Mouse (Mus musculus): ENCODE results near the gene Gm10681. TPM values are rescaled to one million over a fixed set of nuclear protein-coding genes. Genes with fewer than 3 reads are reported as not detected.
"Not testable (repeated sequence)": the region's sequence is repeated elsewhere in the genome, so short reads cannot be mapped to it uniquely, and the experiment has no call there.

The Gm10681 gene
- polyA plus RNA-seq, 1 experiment from 2014 or later = 0.08 TPM

DNA sequence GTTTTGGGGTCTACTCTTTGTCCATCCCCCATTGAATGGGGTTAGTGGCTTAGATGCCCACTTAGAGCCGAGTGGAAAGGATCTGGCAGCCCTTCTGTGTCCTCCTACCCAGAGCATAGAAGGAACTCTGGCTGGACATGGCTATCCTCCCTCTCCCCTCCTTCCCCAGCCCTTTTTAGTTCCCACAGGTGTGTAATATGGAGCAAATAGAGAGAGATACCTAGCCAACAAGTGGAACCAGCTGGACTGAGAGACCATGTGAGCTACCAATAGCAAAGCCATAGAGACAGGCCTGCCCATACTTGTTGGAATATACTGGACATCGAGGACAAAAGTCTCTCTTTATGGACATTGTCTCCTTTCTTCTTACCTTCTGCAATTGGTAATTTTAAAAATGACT, 20.9 kb downstream of the Gm10681 start:
- H3K4me3 ChIP-seq; H3K9me3 ChIP-seq (replicated peaks); H3K27me3 ChIP-seq (replicated peaks); H3K27ac ChIP-seq; H3K4me2 ChIP-seq; H3K9ac ChIP-seq; H3K4me1 ChIP-seq; H3K36me3 ChIP-seq: not testable (repeated sequence)
- WGBS (ENCODE audit: insufficient replicate concordance) = 57% methylated on average over 2 of the region's 2 CpGs
- 0 out of 2 replicates have a peak, but pooled peaks have one; percentile 32 for ATAC-seq

DNA sequence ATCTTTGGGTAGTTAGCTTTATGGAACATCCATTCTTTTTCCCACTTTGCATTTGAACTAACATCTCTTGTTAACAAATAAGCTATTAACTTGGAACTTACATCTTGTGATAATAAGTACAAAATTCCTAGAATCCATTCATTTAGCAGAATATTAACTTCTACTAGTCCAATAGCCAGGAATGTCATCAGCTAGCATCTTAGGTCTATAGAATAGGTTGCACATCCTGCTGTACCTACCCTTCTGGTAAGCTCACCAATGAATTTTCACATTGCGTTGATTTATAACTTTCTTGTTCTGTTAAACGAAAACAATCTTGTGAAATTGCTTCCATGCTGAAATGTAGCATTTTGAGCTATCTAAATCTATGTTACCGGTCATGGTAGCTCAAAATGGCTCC, 23.7 kb downstream of the Gm10681 start:
- not testable (repeated sequence) for H3K4me3 ChIP-seq
- no CpG with 5 or more reads among the region's 3 CpGs for WGBS (ENCODE audit: insufficient replicate concordance)

DNA sequence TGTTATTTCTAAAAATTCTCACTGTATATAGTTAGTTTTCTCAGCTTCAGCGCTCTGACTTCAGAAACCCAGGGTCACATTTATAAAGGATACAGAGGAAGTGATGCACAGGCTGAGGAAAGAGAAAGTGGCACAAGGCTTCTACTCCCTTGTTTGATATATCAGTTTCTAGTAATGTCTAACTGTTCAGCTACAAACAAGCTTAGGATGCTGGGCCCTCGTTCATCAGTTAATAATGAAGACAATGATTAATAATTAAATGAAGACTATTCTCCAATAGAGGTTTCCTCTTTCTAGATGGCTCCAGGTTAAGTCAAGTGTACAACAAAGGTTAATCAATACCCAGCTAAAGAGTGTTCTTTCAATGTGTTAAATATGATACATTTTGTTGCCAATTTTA, 24.8 kb downstream of the Gm10681 start:
- not testable (repeated sequence) for H3K27me3 ChIP-seq (replicated peaks); H3K4me1 ChIP-seq; H3K4me2 ChIP-seq; H3K9ac ChIP-seq; H3K4me3 ChIP-seq; ATAC-seq; H3K36me3 ChIP-seq; H3K9me3 ChIP-seq (replicated peaks); H3K27ac ChIP-seq
- WGBS (ENCODE audit: insufficient replicate concordance) = no CpG with 5 or more reads among the region's 2 CpGs

More for the DNA sequence above, 23.7 kb downstream of the Gm10681 start:
- not testable (repeated sequence) for H3K27me3 ChIP-seq (replicated peaks); H3K9ac ChIP-seq; H3K9me3 ChIP-seq (replicated peaks); ATAC-seq; H3K4me1 ChIP-seq; H3K27ac ChIP-seq; H3K4me2 ChIP-seq; H3K36me3 ChIP-seq

DNA sequence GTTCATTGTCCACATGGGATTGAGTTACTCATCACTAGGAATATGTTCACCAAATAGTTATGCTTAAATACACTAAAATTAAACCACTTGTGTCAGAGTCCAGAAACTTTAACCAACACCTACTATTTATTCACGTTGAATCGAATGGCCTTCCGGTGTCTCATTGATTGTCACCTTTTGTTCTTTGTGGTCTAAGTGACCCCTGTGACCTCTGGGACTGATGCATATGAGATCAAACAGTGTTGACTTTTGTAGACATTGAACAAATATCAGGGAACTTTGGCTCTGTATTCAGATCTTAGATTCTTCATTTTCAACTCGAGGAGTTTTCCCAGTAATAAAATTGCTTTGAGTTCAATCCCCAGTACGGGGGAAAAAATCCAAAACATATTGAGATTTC, 27.9 kb downstream of the Gm10681 start:
- H3K4me1 ChIP-seq; H3K27ac ChIP-seq; H3K9me3 ChIP-seq (replicated peaks); H3K9ac ChIP-seq; H3K4me2 ChIP-seq; H3K36me3 ChIP-seq; H3K27me3 ChIP-seq (replicated peaks); H3K4me3 ChIP-seq: not testable (repeated sequence)
- peak; percentile 57 for ATAC-seq
- no CpG with 5 or more reads among the region's 5 CpGs for WGBS (ENCODE audit: insufficient replicate concordance)

DNA sequence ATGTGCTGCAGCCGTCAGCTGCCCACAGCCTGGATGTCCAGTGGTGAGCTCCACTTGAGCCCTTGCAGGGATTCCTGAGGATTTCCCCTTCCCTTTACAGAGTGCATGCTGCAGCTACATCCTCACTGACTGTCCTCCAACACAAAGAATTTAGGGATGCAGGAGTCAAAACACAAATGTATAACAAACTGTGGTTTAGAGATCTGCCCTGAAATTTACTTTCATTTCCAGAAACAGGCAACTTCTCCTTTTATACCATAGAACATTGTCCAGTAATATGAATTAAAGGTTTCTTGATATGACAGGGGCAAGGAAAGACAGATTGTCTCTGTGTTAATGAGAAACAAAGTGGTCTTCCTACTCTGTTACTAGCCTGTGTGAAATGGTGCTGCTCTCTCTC, 37.8 kb downstream of the Gm10681 start:
- H3K9ac ChIP-seq; H3K4me3 ChIP-seq; H3K4me1 ChIP-seq; H3K9me3 ChIP-seq (replicated peaks); H3K27me3 ChIP-seq (replicated peaks); ATAC-seq; H3K36me3 ChIP-seq; H3K4me2 ChIP-seq; H3K27ac ChIP-seq: not testable (repeated sequence)
- no CpG with 5 or more reads among the region's 1 CpGs for WGBS (ENCODE audit: insufficient replicate concordance)

DNA sequence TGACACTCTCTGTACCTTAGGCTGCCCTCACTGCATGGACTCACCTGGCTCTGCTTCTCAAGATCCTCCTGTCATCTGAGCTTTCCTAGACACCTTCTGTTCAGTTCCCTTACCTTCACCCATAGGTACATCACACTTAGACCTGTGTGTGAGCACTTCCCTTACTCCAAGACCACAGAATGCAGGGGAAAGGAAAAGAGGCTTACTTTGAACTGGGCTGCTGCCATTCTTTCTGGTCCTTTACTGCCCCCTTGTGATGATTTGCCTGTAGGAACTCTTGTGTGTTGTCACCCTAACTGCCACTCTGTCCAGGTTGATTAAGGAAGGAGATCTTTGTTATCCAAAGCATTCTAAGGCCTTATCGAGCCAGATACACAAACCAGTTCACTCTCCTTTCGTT, 38.4 kb downstream of the Gm10681 start:
- H3K9ac ChIP-seq; H3K36me3 ChIP-seq; H3K9me3 ChIP-seq (replicated peaks); H3K4me3 ChIP-seq; H3K4me1 ChIP-seq; H3K27ac ChIP-seq; H3K4me2 ChIP-seq; H3K27me3 ChIP-seq (replicated peaks): not testable (repeated sequence)
- WGBS (ENCODE audit: insufficient replicate concordance) = no CpG with 5 or more reads among the region's 2 CpGs
- peak; percentile 13; the same call in 1 of the 2 replicates for ATAC-seq

DNA sequence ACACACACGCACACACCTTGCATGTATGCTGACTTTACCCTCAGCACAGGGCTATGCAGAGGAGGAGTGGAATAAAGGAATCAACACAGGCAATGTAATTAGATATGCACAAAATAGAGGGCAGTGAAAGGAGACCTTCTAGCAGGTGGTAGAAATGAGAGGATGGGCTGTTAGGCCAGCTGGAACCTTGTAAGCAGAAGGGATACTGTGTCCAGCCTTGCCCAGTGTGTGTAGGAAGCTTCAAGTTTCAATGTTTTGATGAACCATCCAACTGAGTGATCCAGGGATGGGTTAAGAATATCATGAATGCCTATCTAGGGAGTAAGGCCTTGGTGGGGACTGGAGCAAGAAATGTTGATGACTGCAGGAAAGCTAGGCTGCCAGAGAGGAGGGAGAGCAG, 40.1 kb downstream of the Gm10681 start:
- not testable (repeated sequence) for ATAC-seq; H3K9me3 ChIP-seq (replicated peaks); H3K36me3 ChIP-seq; H3K4me2 ChIP-seq; H3K4me1 ChIP-seq; H3K4me3 ChIP-seq; H3K27ac ChIP-seq; H3K27me3 ChIP-seq (replicated peaks); H3K9ac ChIP-seq
- no CpG with 5 or more reads among the region's 1 CpGs for WGBS (ENCODE audit: insufficient replicate concordance)

DNA sequence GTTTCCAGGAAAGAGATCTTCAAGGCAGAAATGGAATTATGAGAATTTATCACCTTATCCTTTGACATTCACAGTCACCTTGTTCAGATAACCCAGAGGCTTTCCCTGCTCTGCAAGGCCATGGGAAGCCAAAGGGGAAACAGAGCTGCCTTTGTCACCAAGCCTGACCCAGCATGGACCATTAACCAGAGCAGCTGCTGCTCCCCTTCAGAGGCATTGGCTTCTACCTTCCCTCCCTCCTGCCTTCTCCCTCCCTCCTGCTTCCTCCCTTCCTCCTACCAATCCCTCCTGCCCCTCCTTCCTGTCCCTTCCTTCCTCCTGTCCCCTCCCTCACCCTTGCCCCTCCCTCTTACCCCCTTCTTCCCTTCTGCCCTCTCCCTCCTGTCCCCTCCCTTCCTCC, 41.0 kb downstream of the Gm10681 start:
- H3K4me1 ChIP-seq; H3K9me3 ChIP-seq (replicated peaks); H3K4me3 ChIP-seq; H3K4me2 ChIP-seq; ATAC-seq; H3K36me3 ChIP-seq; H3K27ac ChIP-seq; H3K27me3 ChIP-seq (replicated peaks); H3K9ac ChIP-seq: not testable (repeated sequence)

DNA sequence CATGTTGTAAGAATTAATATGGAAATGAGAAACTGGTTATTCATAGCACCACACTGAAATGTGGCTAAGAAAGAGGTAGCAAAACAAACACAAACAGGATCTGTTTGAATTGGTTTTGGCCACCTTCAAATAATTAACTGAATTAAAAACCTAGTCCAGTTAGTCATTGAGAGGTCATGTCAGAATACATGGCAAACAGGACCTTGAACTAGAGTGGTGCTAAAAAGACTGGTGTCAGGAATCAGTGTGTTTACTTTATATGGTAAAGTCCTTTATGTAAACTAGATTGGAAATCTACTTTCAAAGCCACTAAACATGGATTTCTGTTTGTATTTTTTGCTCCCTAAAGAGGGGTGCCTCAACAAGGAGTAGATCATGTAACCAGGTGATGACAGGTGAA, 63.6 kb downstream of the Gm10681 start:
- ATAC-seq; H3K9ac ChIP-seq; H3K27ac ChIP-seq; H3K4me3 ChIP-seq; H3K9me3 ChIP-seq (replicated peaks); H3K27me3 ChIP-seq (replicated peaks); H3K36me3 ChIP-seq; H3K4me1 ChIP-seq; H3K4me2 ChIP-seq: not testable (repeated sequence)

DNA sequence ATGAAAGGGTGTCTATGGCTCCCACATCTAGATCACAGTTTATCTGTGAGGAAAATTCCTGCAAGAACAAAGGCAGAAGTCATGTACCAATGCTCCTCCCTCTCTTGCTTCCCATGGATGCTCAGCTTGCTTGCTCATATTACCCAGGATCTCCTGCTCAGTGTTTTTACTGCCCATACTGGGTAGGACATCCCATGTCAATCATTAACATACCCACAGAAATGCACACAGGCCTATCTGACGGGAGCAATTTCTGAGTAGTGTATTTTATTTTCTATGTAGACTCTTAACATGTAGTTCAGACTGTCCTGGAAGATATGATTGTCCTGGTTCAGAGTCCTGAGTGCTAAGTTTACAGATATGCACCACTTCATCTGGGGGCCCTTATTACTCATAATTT, 64.1 kb downstream of the Gm10681 start:
- H3K36me3 ChIP-seq; H3K4me1 ChIP-seq; H3K9me3 ChIP-seq (replicated peaks); H3K4me3 ChIP-seq; H3K27ac ChIP-seq; ATAC-seq; H3K4me2 ChIP-seq; H3K27me3 ChIP-seq (replicated peaks); H3K9ac ChIP-seq: not testable (repeated sequence)
- WGBS (ENCODE audit: insufficient replicate concordance) = no CpG with 5 or more reads among the region's 1 CpGs

DNA sequence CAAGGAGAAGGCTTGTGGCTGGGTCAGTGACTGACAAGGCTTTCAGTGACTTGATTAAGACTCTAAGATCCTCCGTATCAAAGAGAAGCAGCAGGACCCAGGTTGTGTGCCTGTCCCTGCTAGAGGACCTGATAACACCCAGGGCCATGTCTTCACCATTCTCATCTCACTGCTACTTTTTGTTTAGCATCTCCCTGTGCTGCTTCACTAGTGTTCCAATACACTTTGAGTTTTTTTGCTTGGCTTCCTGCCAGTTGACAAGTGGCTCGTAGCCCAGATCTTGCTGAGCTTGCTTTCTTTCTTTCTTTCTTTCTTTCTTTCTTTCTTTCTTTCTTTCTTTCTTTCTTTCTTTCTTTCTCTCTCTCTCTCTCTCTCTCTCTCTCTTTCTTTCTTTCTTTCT, 65.8 kb downstream of the Gm10681 start:
- not testable (repeated sequence) for H3K36me3 ChIP-seq; H3K27ac ChIP-seq; H3K4me1 ChIP-seq; H3K27me3 ChIP-seq (replicated peaks); H3K9ac ChIP-seq; H3K4me3 ChIP-seq; H3K9me3 ChIP-seq (replicated peaks); ATAC-seq; H3K4me2 ChIP-seq
- WGBS (ENCODE audit: insufficient replicate concordance) = 69% methylated on average over 1 of the region's 2 CpGs

DNA sequence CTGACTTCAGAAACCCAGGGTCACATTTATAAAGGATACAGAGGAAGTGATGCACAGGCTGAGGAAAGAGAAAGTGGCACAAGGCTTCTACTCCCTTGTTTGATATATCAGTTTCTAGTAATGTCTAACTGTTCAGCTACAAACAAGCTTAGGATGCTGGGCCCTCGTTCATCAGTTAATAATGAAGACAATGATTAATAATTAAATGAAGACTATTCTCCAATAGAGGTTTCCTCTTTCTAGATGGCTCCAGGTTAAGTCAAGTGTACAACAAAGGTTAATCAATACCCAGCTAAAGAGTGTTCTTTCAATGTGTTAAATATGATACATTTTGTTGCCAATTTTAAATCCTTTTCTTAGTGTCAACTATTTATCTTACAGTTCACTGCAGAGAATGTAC, 78.2 kb downstream of the Gm10681 start, which contains the start of gene Hsd3b4:
TSS of gene Hsd3b4 (minus strand) at position 101 of the 400 bp plus-strand sequence.
- H3K27me3 ChIP-seq (replicated peaks); H3K9ac ChIP-seq; H3K4me1 ChIP-seq; H3K36me3 ChIP-seq; H3K4me2 ChIP-seq; ATAC-seq; H3K9me3 ChIP-seq (replicated peaks); H3K4me3 ChIP-seq; H3K27ac ChIP-seq: not testable (repeated sequence)
- WGBS (ENCODE audit: insufficient replicate concordance) = no CpG with 5 or more reads among the region's 1 CpGs

DNA sequence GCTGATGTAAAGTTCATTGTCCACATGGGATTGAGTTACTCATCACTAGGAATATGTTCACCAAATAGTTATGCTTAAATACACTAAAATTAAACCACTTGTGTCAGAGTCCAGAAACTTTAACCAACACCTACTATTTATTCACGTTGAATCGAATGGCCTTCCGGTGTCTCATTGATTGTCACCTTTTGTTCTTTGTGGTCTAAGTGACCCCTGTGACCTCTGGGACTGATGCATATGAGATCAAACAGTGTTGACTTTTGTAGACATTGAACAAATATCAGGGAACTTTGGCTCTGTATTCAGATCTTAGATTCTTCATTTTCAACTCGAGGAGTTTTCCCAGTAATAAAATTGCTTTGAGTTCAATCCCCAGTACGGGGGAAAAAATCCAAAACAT, 81.4 kb downstream of the Gm10681 start:
- not testable (repeated sequence) for H3K4me1 ChIP-seq; H3K4me2 ChIP-seq; H3K27ac ChIP-seq; H3K27me3 ChIP-seq (replicated peaks); H3K4me3 ChIP-seq; H3K9me3 ChIP-seq (replicated peaks); H3K9ac ChIP-seq; H3K36me3 ChIP-seq
- WGBS (ENCODE audit: insufficient replicate concordance) = no CpG with 5 or more reads among the region's 5 CpGs
- peak; percentile 62; the same call in 1 of the 2 replicates for ATAC-seq

Measured in liver, embryonic 12.5 days (tissue).